Mouse (Mus musculus) thymus, postnatal 36 days (tissue): Measurements from ENCODE around the gene Slc46a3.

Source experiments
- DNase-seq, 2 experiments: peaks; one replicate each; pipeline ENCODE4 v3.0.0; 2022; ENCODE audit warnings: mixed read lengths in 2 of 2

The Slc46a3 gene

DNA sequence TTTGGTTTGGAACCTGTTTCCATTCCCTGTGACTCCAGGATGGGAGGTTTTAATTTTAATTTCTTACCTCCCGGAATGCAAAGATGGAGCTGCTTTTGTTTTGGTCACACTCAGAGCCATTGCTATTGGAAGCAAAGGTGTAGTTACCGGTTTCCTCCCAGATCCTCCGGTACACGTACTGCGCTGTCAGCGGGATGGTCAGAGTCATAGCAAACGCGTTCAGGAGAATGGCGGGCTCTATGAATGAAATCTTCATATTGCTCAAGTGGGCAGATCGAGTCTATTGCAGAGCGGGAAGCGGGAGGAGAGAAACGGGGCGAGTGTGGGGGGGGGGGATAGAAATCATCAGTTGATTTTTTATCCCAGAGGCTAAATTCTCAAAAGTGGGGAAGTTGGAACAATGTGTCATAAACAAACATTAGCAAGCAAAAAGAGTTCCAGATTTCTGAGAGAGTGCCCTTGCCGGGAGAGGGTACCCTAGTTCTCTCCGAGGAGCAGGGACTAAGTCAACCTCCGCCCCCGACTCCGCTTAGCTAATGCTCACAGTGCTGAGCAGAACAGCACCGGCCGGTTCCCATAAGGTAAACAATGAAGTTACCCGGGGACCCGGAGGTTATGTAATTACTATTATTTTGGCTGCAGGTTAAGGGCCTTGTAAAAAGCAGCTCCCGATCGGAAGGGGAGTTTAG lies 705 bp downstream of the Slc46a3 start:
- peak in 1 of 2 experiments; percentile 26 for DNase-seq

DNA sequence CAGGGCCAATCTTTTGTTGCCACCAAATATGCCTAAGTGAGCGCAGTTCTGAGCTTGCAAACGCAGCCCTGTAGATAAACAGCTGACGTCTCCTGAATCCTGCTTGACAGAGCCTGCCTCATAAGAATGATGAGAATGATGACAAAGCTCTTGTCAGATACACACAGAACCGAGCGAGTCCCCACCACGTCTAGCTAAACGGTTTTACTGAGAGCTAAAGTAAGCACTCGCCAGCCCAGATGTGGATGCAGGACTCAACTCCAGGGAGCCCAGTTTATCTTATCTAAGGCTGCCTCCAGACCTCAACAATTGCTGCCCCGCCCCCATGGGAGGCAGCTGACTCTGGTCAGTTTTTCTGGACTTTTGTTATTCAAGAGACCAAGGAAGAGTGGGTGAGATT lies 1.5 kb downstream of the Slc46a3 start:
- no peak for DNase-seq

DNA sequence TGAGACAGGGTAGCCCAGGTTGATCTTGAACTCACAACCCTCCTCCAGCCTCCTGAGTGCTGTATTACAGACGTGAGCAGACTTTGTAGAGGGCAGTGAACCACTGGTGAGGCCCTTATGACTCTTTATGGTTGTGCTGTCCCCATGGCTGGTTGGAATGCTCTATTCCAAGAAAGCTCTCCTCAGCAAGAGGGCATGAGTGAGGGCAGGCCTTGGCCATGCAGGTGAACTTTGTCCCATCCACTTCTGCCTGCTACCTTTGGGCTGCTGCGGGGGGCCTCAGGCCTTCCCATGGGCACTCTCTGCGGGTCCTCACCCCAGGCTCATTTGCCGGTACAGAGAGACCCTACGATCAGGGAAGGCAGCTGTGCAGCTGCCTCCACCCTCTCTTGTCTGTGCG lies 1.9 kb downstream of the Slc46a3 start:
- DNase-seq: no peak

DNA sequence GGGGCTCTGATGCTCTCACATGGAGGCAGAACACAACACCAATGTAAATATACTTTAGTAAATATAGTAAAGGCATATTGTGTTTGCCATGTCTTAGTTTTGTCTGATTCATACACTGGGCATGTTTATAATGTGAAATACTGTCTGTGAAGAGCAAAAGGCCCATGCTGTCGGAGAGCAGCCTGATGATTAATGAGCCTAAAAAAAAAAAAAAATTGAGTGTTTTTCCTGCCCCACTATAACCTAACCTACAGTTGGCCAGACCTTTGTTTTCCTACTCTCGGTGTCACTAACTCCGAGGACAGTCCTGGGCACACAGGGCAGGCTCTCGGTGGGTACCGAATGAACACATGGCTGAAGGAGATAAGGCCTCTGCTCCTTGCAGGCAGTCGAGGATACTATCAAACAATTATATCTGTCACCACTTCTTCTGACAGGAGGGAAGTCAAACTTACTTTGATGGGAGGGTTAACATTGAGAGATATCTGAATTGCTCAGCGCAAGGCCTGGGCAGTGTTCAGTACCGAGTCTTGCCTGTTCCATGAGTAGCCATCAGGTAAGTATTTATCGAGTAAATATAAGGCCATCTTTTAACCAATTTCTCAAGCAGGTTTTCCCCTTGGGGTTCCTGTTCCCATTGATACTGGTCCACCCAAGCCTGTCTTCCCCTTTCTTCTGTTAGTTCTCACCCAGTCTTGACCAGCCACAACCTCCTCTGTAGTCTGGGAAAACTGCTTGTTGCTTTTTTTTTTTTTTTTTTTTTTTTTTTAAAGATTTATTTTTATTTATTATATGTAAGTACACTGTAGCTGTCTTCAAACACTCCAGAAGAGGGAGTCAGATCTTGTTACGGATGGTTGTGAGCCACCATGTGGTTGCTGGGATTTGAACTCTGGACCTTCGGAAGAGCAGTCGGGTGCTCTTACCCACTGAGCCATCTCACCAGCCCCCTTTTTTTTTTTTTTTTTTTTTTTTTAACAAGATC lies 6.0 kb downstream of the Slc46a3 start:
- DNase-seq: no peak

DNA sequence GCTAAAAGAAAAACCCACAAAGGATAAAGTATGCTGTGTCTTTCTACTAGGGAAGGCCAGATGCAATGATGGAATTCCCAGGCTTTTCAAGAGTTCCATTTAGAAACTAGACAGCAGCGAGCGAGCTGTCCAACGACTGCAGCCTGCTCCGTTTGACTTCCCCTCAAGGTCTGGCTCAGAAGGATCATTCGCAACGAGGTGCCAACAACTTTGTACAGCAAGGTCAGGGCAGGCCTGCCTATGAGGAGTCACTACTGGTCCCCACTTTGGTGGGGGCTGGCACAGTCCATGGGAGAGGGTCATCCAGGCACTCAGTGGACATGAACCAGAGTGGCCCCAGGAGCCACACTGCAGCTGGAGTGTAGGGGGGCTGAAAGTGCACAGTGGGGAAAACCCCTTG lies 11.0 kb downstream of the Slc46a3 start:
- DNase-seq: no peak

DNA sequence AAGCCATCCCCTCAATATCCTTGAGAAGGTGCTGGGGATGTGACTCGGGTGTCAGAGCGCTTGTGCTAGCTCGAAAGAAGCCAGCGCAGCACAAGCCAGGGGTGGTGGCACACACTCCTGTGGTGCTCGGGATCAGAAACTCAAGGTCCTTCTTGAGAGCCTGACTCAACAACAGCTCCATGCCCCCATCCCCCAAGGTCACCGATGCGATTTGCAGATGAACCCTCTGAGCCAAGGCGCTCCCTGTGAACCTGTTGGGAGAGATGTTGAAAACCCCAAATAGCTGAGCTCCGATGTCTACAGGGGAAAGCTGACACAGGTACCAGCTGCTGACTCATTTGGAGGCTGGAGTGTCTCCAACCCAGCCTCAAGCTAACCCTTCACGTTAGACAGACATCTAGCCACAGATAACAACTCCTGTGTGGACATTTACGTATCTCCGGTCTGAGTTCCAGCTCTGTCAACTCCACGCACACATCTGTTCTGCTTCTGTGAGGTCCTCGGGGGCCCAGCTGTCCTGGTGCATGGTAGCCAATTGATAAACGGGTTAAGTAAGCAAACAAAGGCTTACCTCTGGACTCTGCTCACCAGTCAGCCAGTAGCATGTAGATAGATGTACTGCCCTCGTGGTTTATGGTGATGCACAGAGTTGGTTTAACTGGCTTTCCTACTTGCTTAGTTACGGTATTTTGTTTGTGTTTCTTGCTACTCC lies 14.5 kb downstream of the Slc46a3 start:
- DNase-seq: no peak

DNA sequence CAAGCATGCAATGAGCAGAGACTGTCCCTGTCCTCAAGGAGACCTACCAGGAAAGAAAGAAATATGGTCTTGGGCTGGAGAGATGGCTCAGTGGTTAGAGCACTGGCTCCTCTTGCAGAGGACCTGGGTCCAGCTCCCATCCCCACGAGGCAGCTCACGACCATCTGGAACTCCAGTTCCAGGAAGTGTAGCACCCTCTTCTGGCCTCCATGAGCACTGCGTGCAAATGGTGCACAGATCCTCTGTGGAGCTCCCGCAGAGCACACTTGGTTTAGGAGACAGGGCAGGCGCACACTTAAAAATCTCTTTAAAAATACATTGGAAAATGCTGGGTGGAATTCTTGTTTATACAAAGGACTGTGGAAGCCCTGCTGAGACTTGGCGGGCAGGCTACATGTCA lies 17.1 kb downstream of the Slc46a3 start:
- peak; percentile 19 to 20 for DNase-seq

DNA sequence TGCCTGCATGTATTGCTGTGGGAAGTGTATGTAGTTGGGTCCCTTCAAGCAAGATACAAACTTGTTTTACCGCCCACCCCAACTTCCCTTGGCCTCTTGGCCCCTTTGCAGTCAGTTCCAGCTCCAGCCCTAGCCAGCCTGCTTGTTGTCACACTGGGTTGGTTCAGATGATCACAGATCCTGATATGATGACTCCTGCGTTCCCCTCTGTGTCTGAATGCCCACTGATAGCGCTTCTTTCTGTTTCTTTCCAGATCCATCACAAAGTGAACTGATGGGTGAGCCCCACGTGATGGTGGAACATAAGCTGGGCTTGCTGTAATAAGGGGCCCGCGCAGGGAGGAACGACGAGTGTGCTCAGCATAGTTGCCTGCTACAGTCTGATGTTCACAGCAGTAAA lies 19.4 kb downstream of the Slc46a3 start:
- no peak for DNase-seq

DNA sequence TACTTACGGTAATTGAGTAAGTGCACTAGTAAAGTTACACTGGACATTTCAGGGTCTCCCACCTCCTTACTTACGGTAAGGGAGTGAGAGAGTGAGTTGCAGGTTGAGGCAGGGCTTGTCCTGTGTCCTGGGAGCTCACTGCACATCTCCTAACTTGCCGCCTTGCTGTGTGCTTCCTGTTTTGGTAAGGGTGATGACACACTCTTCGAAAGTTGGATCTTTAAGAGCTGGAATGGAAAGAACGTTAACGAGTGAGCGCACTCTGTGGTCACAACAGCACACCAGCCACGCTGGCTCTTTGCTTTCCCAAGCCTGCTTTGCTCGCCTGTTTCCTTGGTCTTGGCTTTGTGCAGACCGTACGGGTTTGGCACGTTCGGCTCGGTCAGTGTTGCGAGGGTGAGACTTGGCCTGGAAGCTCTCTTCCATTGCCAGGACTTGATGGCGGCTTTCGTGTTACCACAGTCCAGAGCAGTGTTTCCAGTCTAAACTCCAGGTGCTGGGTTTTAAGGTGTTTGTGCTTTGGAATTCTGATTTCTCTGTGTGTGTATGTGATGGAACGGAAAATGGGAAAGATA lies 20.0 kb downstream of the Slc46a3 start:
- DNase-seq: no peak

DNA sequence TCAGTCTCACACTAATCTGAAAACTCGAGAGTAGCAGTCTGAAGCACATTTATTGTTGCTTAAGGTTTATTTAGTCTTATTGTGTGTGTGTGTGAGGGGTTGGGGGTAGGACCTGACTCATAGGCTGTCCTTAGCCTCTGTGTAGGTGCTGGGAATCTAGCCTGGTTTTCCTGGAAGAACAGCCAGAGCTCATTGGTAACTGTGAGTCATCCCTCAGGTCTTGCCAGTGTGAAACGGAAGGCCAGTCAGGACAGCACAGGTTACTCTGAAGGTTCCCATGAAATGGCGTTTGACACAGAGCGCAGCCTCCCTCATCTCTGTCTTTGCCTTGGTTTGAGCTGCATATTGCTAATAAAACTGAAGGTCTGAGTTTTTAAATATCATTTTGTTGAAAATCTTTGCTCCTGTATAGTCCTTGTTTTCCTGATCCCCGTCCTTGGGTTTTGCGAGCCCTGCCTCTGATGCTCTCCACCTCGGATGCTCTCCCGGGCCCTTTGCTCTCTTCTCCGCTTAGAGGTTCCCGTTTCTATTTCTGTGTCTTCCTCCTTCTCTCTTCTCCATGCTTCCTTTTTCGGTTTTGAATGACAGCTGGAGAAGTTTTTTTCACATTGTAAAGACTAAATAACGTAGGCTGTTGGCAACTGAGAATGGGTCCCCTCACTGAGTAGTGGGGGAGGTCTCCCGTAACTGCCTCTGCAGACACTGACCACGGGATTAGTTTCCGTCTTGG lies 23.4 kb downstream of the Slc46a3 start:
- no peak for DNase-seq

DNA sequence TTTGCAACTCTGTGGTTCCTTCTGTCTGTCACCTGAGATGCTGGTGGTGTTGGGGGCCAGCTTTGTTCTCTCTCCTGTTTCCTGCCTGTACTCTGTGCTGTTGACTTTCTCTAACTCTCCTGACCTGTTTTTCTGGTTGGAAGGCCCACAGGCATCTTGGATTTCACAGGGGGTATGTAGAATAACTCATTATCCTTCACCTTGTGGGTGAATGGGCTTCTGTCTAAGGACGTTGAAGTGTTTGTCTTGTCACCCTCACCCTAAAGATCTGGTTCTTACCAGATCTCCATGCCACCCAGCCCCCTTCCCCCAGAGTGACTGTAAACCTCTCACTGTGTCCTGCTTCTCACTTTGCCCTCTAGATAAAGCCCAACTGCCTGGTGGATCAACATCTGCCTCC lies 24.3 kb downstream of the Slc46a3 start:
- no peak for DNase-seq

DNA sequence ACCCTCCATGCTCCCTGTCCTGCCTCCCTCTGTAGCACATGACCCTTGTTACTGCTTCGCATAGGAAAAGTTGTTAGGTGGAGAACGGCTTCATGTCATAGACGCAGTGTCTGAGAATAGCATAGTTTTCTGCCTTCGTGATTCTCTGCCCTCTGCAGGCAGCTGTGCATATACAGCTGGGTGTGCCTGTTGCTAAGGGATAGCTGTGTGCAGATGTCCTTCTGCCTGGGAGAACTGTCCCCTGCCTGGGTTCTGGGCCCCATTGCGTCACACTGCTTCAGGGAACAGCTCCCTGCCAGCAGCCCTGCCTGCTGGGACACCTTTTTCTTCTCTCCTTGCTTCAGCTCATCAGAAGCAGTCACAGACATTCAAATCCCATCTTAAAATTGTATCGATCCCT lies 25.0 kb downstream of the Slc46a3 start:
- DNase-seq: no peak

DNA sequence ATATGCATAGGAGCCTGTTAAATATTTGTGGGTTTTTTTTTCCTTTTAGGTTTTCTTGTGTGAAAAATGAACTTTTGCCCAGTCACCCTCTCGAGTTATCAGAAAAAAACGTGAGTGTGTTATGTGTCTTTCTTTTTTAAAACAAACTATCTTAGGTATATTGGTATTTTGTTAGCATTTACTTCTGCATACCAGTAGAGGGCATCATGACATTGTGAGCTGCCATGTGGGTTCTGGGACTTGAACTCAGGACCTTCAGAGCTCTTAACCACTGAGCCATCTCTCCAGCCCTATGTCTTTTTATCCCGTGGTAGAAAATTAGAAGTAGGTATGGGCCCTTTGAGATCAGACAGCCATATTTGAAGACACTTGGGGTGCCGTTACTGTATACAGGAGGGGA lies 25.9 kb downstream of the Slc46a3 start:
- no peak for DNase-seq

DNA sequence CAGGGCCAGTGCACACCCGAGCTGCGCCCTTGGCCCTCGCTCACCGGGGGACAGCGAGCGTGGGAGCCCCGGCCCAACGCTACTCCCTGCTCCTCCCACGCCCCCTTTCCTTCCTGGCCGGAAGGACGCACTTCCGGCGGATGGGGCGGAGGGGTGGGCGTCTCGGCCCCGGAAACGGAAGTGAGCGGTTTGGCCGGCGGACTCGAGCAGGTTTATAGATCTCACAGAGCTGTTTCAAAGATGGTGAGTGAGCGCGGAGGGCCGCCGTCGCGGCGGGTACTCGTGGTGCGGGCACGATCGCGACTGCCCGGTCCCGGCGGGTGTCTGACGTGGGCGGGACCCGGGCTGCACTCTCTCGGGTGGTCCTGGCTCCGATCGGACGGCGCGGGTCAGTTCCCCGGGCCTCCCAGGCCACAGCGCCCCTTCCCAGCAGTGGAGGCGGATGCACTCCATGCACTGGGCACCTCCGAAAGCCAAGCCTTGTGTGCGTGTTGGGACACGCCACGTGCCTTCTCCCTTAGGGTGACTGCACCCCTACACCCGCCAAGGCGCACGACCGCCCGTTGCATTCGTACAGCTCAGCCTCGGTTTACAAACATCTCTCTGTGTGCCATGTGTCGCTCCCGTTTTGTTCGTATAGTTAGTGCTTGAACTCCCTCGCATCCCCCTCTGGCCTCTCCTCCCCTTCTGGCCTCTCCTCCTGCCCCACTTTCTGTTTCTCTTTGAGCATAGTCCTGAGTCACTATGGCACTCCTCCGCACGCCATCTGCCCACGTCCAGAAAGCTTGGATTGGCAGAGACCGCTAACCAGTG lies 34.0 kb downstream of the Slc46a3 start, which contains the start of gene Pomp:
TSS of gene Pomp (plus strand) at position 13 of the 813 bp plus-strand sequence.
- peak; percentile 88 to 91 for DNase-seq

DNA sequence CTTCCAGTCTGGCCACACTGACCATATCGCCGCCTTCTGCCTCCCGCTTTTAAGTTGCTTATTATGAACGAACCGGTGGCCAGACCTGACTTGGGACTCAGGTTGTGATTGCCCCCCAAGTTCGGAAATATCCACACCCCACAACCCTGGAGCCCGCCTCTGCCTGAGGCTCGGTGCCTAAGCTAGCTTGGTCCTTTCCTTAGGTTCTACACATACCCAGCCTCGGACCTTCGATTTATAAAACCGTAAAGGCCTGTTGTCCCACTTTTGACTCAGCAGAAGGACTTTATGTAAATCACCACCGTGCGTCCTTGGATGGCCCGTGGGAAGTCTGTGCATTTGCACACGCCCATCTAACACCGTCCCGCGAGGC lies 34.6 kb downstream of the Slc46a3 start:
- peak in 1 of 2 experiments; percentile 5 for DNase-seq

DNA sequence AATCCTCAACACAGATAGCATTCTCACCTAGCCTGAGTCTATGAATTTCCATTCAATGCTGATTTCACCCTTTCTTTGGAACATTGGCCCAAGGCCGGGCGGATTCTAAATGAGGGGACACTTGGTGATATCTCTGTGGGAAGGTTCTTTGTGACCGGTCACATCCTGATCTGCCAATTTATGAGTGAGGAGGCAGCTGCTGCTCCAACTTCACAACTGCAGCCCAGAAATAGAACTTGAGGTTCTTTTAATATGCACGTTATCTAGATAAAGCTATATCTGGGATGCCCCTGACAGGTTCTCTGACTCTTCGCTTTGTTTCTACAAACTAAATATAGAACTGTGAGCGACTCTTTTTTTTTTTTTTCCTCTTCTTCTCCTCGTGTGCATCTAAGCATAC lies 44.4 kb downstream of the Slc46a3 start:
- no peak for DNase-seq

DNA sequence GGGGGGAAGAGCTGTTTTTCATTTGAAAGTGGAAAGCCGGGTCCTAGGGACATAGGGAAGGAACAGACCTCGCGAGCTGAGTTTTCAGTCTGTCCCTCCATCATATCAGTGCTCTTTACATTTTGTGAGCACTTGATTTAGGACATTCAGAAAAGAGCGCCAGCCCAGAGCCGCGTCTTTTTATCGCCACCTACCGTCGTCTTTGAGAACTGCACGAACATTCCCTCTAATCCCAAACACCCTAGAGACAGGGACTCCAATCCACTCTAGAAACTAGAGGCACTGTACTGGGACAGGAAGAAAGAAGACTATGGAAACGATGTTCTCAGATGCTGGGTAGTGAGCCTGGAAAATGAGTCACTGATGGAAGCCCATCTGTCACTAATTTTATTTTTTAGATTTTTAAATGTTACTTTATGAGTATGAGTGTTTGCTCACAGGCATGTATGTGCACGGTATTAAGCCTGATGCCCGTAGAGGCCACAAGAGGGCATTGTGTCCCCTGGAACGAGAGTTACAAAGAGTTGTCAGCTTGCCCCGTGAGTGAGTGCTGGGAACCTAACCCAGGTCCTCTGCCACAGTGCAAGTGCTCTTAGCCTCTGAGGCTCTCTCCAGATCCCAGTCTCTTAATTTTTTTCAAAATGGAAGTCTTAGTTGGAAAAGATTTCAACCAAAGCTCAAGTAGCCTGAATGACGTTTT lies 46.3 kb downstream of the Slc46a3 start:
- DNase-seq: peak; percentile 13 to 46

DNA sequence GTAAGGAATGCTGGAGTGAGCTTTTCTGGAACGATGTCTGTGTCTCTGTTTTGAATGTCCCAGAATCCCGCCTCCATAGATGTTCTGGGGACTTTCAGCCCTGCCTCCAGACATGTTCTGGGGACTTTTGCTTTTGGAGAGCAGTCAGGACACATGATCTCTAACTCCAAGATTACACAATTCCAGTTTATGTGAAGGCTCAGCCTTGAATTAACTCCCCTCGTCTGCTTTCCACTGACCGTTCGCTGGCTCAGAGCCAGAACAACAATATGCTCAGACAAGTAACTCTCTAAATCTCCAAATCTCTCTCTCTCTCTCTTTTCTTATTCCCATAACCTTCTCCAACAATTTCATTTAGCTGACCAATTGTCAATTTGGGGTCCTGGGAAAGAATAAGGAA lies 47.3 kb downstream of the Slc46a3 start:
- no peak for DNase-seq

DNA sequence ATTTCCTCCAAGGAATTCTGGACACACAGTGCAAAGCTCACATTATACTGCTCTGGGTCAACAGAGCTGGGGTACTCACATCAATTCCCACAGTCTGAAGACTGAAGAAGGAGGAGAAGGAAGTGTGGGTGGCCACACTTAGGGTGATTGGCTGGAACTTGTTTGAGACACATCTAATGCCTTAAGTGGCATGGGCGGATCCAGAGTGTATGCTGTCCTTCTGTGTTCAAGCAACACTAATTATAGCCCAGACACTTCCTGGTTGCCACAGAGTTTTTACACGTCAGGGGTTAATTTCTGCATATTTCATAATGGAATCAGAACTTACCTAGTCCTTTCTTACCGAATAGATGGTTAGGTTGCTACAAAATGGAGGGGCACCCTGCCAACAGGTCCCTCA lies 49.3 kb downstream of the Slc46a3 start:
- DNase-seq: no peak

DNA sequence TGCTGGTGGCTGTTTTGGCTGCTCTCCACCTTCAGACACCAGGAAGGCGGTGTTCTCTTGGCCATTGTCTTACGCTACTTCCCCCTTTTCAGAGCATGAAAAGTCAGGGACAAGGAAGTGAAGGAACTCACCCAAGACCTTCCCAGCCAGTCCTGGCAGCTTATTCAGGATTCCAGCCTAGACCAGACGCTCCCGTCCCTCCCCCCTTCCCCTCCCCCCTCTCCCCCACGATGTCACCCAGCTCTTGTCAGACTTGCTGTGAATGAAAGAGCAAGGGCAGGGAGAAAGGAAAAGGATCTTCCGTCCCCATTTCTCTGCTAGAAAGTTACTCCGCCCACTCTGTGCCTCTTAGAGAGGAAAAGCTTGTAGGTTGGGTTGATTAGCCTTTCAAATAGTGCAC lies 51.3 kb downstream of the Slc46a3 start:
- no peak for DNase-seq

DNA sequence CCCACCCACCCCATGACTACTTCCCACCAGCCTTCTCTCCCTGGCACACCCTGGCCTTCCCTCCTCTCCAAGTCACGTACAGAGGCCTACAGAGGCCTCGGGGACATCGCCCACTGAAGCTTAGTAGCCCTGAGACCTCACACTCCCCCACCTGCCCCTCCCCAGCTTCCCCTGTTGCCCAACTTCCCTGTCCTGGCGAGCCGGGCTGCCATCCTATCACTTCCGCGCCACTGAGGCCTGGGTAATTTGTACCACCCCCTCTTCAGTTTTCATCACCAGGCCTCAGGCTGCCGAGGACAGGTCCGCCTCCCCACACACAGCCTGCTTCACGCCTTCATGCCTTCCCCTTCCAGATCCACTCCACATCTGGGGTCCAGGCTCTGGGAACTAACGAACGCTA lies 55.2 kb downstream of the Slc46a3 start:
- no peak for DNase-seq
